Mouse (Mus musculus) spleen, embryonic (tissue): ENCODE results near the gene Ifit3b.
"Not testable (repeated sequence)": the region's sequence is repeated elsewhere in the genome, so short reads cannot be mapped to it uniquely, and the experiment has no call there.

Experiments used
- CTCF ChIA-PET: fragments of 350-600 bp; sonication (Branson Sonifier 250); formaldehyde crosslinking; loops from one replicate; lab custom pipeline; 2022; lab: Charles Lee

Gene Ifit3b

GRCm38 (mm10) chr19:34607237-34608051, at the start of gene Ifit3b:
Gene Ifit3b (plus strand): TSS chr19:34607970.
- CTCF ChIA-PET = interaction anchor here (0.5 kb wide), 1 partner anchor 189 kb away, joined by 5 read pairs; no protein-coding TSS in a partner anchor

GRCm38 (mm10) chr19:34562556-34562955, 45.2 kb upstream of the Ifit3b start:
- CTCF ChIA-PET = no interaction called here

- CTCF ChIA-PET = no interaction called here
Measured at GRCm38 (mm10) chr19:34566178-34566784, 41.5 kb upstream of the Ifit3b start.

GRCm38 (mm10) chr19:34568988-34569895, 38.5 kb upstream of the Ifit3b start:
- CTCF ChIA-PET = interaction anchor here (0.6 kb wide), 1 partner anchor 11 kb away, joined by 6 read pairs; no protein-coding TSS in a partner anchor

GRCm38 (mm10) chr19:34569896-34570476, 37.8 kb upstream of the Ifit3b start:
- CTCF ChIA-PET = interaction anchor here (0.6 kb wide), 1 partner anchor 12 kb away, joined by 6 read pairs; no protein-coding TSS in a partner anchor

- CTCF ChIA-PET = interaction anchor here (0.6 to 0.7 kb wide), 2 partner anchors 51 to 253 kb away, joined by 3 to 4 read pairs; no protein-coding TSS in a partner anchor
Measured at GRCm38 (mm10) chr19:34571080-34571479, 36.7 kb upstream of the Ifit3b start.

GRCm38 (mm10) chr19:34573650-34574049, 34.1 kb upstream of the Ifit3b start:
- CTCF ChIA-PET = no interaction called here

- CTCF ChIA-PET = no interaction called here
Measured at GRCm38 (mm10) chr19:34577121-34577520, 30.6 kb upstream of the Ifit3b start.

GRCm38 (mm10) chr19:34582696-34583095, 25.1 kb upstream of the Ifit3b start:
- CTCF ChIA-PET = interaction anchor here (0.5 kb wide), 1 partner anchor 280 kb away, joined by 3 read pairs; no protein-coding TSS in a partner anchor

- CTCF ChIA-PET = interaction anchor here (0.5 kb wide), 1 partner anchor 280 kb away, joined by 3 read pairs; no protein-coding TSS in a partner anchor
Measured at GRCm38 (mm10) chr19:34583126-34583766, 24.5 kb upstream of the Ifit3b start, which contains the start of gene Ifit3. Gene Ifit3 (plus strand): TSS chr19:34583531.

- CTCF ChIA-PET = not testable (repeated sequence)
Measured at GRCm38 (mm10) chr19:34585740-34586458, 21.9 kb upstream of the Ifit3b start.

- CTCF ChIA-PET = not testable (repeated sequence)
Measured at GRCm38 (mm10) chr19:34587898-34588692, 19.7 kb upstream of the Ifit3b start.

- CTCF ChIA-PET = no interaction called here
Measured at GRCm38 (mm10) chr19:34588959-34589358, 18.8 kb upstream of the Ifit3b start.

GRCm38 (mm10) chr19:34593456-34593855, 14.3 kb upstream of the Ifit3b start:
- CTCF ChIA-PET = interaction anchor here (0.6 kb wide), 1 partner anchor 13 kb away, joined by 4 read pairs; no protein-coding TSS in a partner anchor

GRCm38 (mm10) chr19:34594523-34594922, 13.2 kb upstream of the Ifit3b start:
- CTCF ChIA-PET = not testable (repeated sequence)

GRCm38 (mm10) chr19:34596811-34597210, 11.0 kb upstream of the Ifit3b start:
- CTCF ChIA-PET = no interaction called here

GRCm38 (mm10) chr19:34598341-34598740, 9.4 kb upstream of the Ifit3b start:
- CTCF ChIA-PET = no interaction called here

- CTCF ChIA-PET = not testable (repeated sequence)
Measured at GRCm38 (mm10) chr19:34599250-34599649, 8.5 kb upstream of the Ifit3b start.

- CTCF ChIA-PET = not testable (repeated sequence)
Measured at GRCm38 (mm10) chr19:34601888-34602287, 5.9 kb upstream of the Ifit3b start, which contains the start of gene Ifit1bl1. Gene Ifit1bl1 (minus strand): TSS chr19:34601956.
